8 mouse cellular contexts compared by ENCODE assay signal in genomic region chr1:193503624-193504325, GRCm38 (mm10).
DNase-seq lines count a peak whose midpoint lies in the region; ATAC-seq and TF ChIP-seq lines count a peak whose summit lies in the region.

No protein-coding gene starts in this region.

- peaks cover 63% of the 10 kb centered on the region for H3K4me1 ChIP-seq in E14TG2a.4 (replicated peaks; ENCODE audit: low read depth, low read length)
- H3K4me1 ChIP-seq in heart, postnatal 0 days (ENCODE audit: control insufficient read depth, insufficient read depth): no peaks in the 10 kb centered on the region
- no peaks in the 10 kb centered on the region; the same call in 1 of the 2 replicates for H3K4me1 ChIP-seq in lung, embryonic 16.5 days (replicated peaks; ENCODE audit: control insufficient read depth, insufficient read depth, low read length)

- no peaks in the 10 kb centered on the region; the same call in 1 of the 2 replicates for H3K27me3 ChIP-seq in E14TG2a.4 (ENCODE audit: insufficient read depth, low read length)
- no peaks in the 10 kb centered on the region for H3K27me3 ChIP-seq in heart, postnatal 0 days (ENCODE audit: control insufficient read depth, insufficient read depth, low read length)
- H3K27me3 ChIP-seq in lung, embryonic 16.5 days (ENCODE audit: control insufficient read depth, insufficient read depth, low read depth, low read length): no peaks in the 10 kb centered on the region

- 33% methylated on average over 3 of the region's 3 CpGs for WGBS in heart, postnatal 0 days
- 22% methylated on average over 3 of the region's 3 CpGs for WGBS in lung, embryonic 16.5 days

- ATAC-seq in heart, postnatal 0 days (ENCODE audit: insufficient read depth, low read depth): no peak
- ATAC-seq in lung, embryonic 16.5 days (ENCODE audit: low read depth): peak; percentile 57; the same call in 1 of the 2 replicates

- peaks cover 8% of the 10 kb centered on the region for H3K9me3 ChIP-seq in E14TG2a.4 (ENCODE audit: low read length)
- H3K9me3 ChIP-seq in heart, postnatal 0 days (replicated peaks; ENCODE audit: control insufficient read depth, low read length): no peaks in the 10 kb centered on the region
- no peaks in the 10 kb centered on the region for H3K9me3 ChIP-seq in lung, embryonic 16.5 days (ENCODE audit: control insufficient read depth, low read length)

- peaks cover 17% of the 10 kb centered on the region; the same call in 1 of the 2 replicates for H3K36me3 ChIP-seq in E14TG2a.4 (ENCODE audit: insufficient read depth, low read length)
- H3K36me3 ChIP-seq in heart, postnatal 0 days (replicated peaks; ENCODE audit: control insufficient read depth, insufficient read depth, low read length): no peaks in the 10 kb centered on the region
- H3K36me3 ChIP-seq in lung, embryonic 16.5 days (ENCODE audit: control insufficient read depth, insufficient read depth, low read length): no peaks in the 10 kb centered on the region

- no peak overlapping the region for H3K27ac ChIP-seq in heart, postnatal 0 days (ENCODE audit: low read depth)
- 0 out of 2 replicates have a peak overlapping the region, but pooled peaks have one; percentile 8 for H3K27ac ChIP-seq in lung, embryonic 16.5 days (ENCODE audit: low read length)

- H3K4me3 ChIP-seq in E14TG2a.4 (replicated peaks; ENCODE audit: low read length): peak overlapping the region; percentile 23; the same call in 1 of the 2 replicates
- no peak overlapping the region for H3K4me3 ChIP-seq in heart, postnatal 0 days (ENCODE audit: low read depth, low read length)
- H3K4me3 ChIP-seq in lung, embryonic 16.5 days (ENCODE audit: low read length): no peak overlapping the region

- TF ChIP-seq CTCF in E14TG2a.4 (conservative IDR thresholded peaks at IDR 0.05; ENCODE audit: low read length): peak; percentile 97
- peak; percentile 89 for TF ChIP-seq CTCF in heart, postnatal 0 days (IDR thresholded peaks at IDR 0.05; ENCODE audit: low read depth)

- no peak overlapping the region for H3K9ac ChIP-seq in heart, postnatal 0 days (replicated peaks; ENCODE audit: low read depth, low read length)
- no peak overlapping the region for H3K9ac ChIP-seq in lung, embryonic 16.5 days (ENCODE audit: low read length)

- DNase-seq in adrenal gland, adult (ENCODE audit: inconsistent age in 2 of 2, low spot score in 1 of 2): peak; percentile 20 to 84
- DNase-seq in embryo, embryonic 10 days (ENCODE audit: low spot score): peak; percentile 75
- peak; percentile 47 for DNase-seq in heart, postnatal 0 days (ENCODE audit: low spot score)
- DNase-seq in layer of hippocampus, adult 18-20 months (ENCODE audit: low spot score in 2 of 2): peak; percentile 34 to 85
- peak; percentile 78 to 82 for DNase-seq in right cerebral cortex, adult 2 months (ENCODE audit: low spot score in 2 of 2)
- no peak for DNase-seq in spleen, postnatal 14 days (ENCODE audit: low spot score in 2 of 2)

- TF ChIP-seq EP300 in heart, postnatal 0 days (IDR thresholded peaks at IDR 0.05; ENCODE audit: low read depth): no peak

- H3K4me2 ChIP-seq in heart, postnatal 0 days (ENCODE audit: low read depth, low read length): no peak overlapping the region
- H3K4me2 ChIP-seq in lung, embryonic 16.5 days (ENCODE audit: low read depth, low read length): no peak overlapping the region

Comparison
In these comparisons a context has a peak if more than half of its experiments do, and no peak if none do; other contexts are left out.
1. DNase-seq: peak in adrenal gland, adult (2 of 2), embryo, embryonic 10 days (single experiment), heart, postnatal 0 days (single experiment), layer of hippocampus, adult 18-20 months (2 of 2) and right cerebral cortex, adult 2 months (2 of 2); none in spleen, postnatal 14 days (0 of 2).